Mouse (Mus musculus) heart, embryonic 13.5 days (tissue): ENCODE results near the gene Galnt15. TPM values are rescaled to one million over a fixed set of nuclear protein-coding genes. Genes with fewer than 3 reads are reported as not detected.

Source experiments
- polyA plus RNA-seq: library from polyadenylated mRNA; unstranded; fragments of >200 nt; fragmentation: Nextera tagmentation; extraction: Ambion mirVana; gene quantifications from 2 replicates; pipeline ENCODE4 v1.2.1, GENCODE M21; 2015

Gene Galnt15
- polyA plus RNA-seq, 1 experiment from 2014 or later, result 0.24 TPM

Other genes with a start within 250 kb of the Galnt15 start
- gene Ankrd28, start 198.3 kb upstream of the Galnt15 start, polyA plus RNA-seq, result 4.8 and 4.9 TPM in 2 replicates
- 31.9 and 38.8 TPM in 2 replicates for gene Oxnad1, start 56.4 kb downstream of the Galnt15 start, polyA plus RNA-seq
- gene Dph3, start 56.7 kb downstream of the Galnt15 start, polyA plus RNA-seq, result 76.6 and 96.8 TPM in 2 replicates
- gene Msmb, start 113.0 kb downstream of the Galnt15 start, polyA plus RNA-seq, result not detected in 2 replicates
- gene Ncoa4, start 130.9 kb downstream of the Galnt15 start, polyA plus RNA-seq, result 117 and 141 TPM in 2 replicates
- 289 and 312 TPM in 2 replicates for gene Timm23, start 172.9 kb downstream of the Galnt15 start, polyA plus RNA-seq
- gene Parg, start 173.0 kb downstream of the Galnt15 start, polyA plus RNA-seq, result 22.3 and 22.8 TPM in 2 replicates